Mouse (Mus musculus) T-cell, adult 66 days (primary cell): ENCODE results near the gene Cplx1. TPM values are rescaled to one million over a fixed set of nuclear protein-coding genes. Genes with fewer than 3 reads are reported as not detected.

Experiments used
- total RNA-seq, 2 experiments: library from RNA; stranded (reverse); gene quantifications; 3 replicates in 1 of 2; 4 replicates in 1 of 2; pipeline ENCODE4 v1.2.4; 2023

The Cplx1 gene
- not detected for total RNA-seq

GRCm38 (mm10) chr5:108549489-108550206 lies at the start of gene Cplx1:
Gene Cplx1, minus strand, starts transcription at chr5:108550024.

Other genes starting within 250 kb of the Cplx1 start
- gene Pigg, start 237.4 kb downstream of the Cplx1 start, total RNA-seq = 1 to 10 TPM; 1.7 to 2.6 TPM
- gene Gm42517, start 182.1 kb downstream of the Cplx1 start, total RNA-seq = not detected
- not detected for gene Pde6b, start 161.6 kb downstream of the Cplx1 start, total RNA-seq
- gene Atp5k, start 115.6 kb downstream of the Cplx1 start, total RNA-seq = 10 to 100 TPM; 85.9 to 95.2 TPM
- gene Mfsd7a, start 101.1 kb downstream of the Cplx1 start, total RNA-seq = not detected
- 10 to 100 TPM; 23.0 to 23.6 TPM for gene Pcgf3, start 88.8 kb downstream of the Cplx1 start, total RNA-seq
- gene Gak, start 79.7 kb upstream of the Cplx1 start, total RNA-seq = 100 to 1,000 TPM; 167 to 182 TPM
- gene Tmem175, start 79.7 kb upstream of the Cplx1 start, total RNA-seq = 10 to 100 TPM; 25.0 to 25.9 TPM
- 10 to 100 TPM; 28.5 to 32.1 TPM for gene Idua, start 110.3 kb upstream of the Cplx1 start, total RNA-seq
- gene Dgkq, start 119.6 kb upstream of the Cplx1 start, total RNA-seq = 10 to 100 TPM; 39.3 to 43.8 TPM
- gene Slc26a1, start 125.5 kb upstream of the Cplx1 start, total RNA-seq = not detected
- gene Fgfrl1, start 142.4 kb upstream of the Cplx1 start, total RNA-seq = 1 to 10 TPM; 3.7 to 6.3 TPM
- gene Rnf212, start 225.0 kb upstream of the Cplx1 start, total RNA-seq = not detected
- gene Tmed11, start 245.3 kb upstream of the Cplx1 start, total RNA-seq = not detected